Mouse (Mus musculus) spleen, postnatal 14 days (tissue): ENCODE measurements around the gene Kctd15.

ENCODE experiments used
- DNase-seq, 2 experiments: peaks; one replicate each; pipeline ENCODE4 v3.0.0; 2021 to 2022; ENCODE audit warnings: low spot score in 2 of 2

The Kctd15 gene

GRCm38 (mm10) chr7:34629702-34630210, 26.8 kb downstream of the Kctd15 start:
- no peak for DNase-seq

DNA sequence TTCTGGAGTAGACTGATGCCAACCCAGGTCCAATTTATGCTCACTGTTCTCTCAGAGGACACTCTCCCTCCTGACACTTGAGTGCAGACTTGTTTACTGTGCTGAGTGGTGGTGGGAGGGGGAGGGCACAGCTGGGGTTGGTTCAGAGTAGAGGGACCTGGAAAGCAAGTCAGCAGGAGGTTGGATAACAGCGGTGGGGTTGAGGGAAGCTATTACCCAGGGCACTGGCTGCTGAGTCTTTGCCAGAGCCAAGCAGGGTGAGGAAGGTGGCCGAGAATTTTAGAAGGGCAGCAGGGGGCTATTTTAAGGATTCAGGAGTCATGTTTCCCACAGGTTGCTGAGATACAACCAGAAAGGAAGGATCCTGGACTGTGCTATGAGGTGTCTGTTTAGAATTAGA, 36.1 kb downstream of the Kctd15 start:
- no peak for DNase-seq

GRCm38 (mm10) chr7:34618141-34618890, 38.2 kb downstream of the Kctd15 start:
- DNase-seq, result no peak

DNA sequence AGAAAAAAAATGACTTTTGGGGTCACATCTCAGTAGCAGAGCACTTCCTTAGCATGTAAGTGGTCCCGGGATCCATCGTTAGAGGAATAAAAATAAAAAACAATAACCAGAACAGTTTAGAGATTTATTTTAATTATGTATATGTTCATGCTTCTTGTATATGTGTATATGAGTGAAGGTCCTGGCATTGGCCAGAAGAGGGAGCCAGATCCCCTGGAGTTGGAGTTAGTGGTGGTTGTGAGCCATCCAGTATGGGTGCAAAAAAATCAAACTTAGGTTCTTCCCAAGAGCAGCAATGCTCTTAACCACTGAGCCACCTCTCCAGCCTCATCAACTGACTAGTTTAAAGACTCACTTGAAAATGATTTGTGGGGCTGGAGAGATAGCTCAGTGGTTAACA, 40.3 kb downstream of the Kctd15 start:
- no peak for DNase-seq

DNA sequence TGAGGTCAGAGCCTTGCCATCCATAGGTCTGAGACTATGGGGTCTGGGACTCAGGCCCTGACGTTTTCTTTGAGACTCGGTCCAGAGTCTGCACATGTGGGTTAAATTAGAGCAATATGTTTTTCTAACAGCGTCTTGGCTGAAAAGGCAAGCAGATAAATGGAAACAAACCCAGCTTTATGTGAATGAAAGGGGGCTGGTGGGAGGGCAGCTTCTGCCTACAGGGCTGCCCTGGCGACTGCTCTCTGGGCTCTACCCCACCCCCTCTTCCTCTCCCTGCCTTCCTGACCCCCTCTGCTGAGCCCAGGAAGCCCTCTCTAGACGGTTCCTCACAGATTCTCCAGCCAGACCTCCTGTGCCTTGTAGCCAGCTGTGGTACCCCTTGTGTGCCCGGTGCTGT, 46.1 kb downstream of the Kctd15 start:
- DNase-seq, result no peak

- no peak for DNase-seq
These were observed 49.1 kb downstream of the Kctd15 start for GRCm38 (mm10) chr7:34607334-34607970.

GRCm38 (mm10) chr7:34606729-34607128, 49.8 kb downstream of the Kctd15 start:
- DNase-seq, result no peak

DNA sequence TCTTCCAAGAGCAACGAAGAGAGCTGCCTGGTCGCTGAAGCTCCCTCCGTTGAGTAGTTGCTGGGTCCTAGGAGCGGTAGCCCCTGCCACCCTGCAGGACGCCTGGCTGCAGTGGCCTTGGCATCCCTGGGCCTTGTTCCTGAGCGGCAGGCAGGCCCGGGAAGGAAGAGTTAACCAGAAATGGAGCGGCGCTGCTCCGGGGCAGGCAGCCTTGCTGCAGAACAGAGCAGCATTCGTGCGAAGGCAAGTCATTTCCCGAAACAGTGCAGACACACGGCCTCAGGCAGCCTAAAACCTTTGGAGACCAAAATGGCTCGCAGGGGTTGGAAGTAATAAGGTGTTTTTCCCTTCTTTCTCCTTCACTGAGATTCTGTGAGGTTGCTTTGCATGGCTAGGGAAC, 50.5 kb downstream of the Kctd15 start:
- DNase-seq, result no peak

- no peak for DNase-seq
These were observed 58.0 kb downstream of the Kctd15 start for GRCm38 (mm10) chr7:34598576-34598975.

- no peak for DNase-seq
These were observed 58.5 kb downstream of the Kctd15 start for GRCm38 (mm10) chr7:34597986-34598385.

- no peak for DNase-seq
These were observed 59.8 kb downstream of the Kctd15 start for GRCm38 (mm10) chr7:34596531-34597235.

- DNase-seq, result no peak
These were observed 61.3 kb downstream of the Kctd15 start for GRCm38 (mm10) chr7:34595307-34595565.

DNA sequence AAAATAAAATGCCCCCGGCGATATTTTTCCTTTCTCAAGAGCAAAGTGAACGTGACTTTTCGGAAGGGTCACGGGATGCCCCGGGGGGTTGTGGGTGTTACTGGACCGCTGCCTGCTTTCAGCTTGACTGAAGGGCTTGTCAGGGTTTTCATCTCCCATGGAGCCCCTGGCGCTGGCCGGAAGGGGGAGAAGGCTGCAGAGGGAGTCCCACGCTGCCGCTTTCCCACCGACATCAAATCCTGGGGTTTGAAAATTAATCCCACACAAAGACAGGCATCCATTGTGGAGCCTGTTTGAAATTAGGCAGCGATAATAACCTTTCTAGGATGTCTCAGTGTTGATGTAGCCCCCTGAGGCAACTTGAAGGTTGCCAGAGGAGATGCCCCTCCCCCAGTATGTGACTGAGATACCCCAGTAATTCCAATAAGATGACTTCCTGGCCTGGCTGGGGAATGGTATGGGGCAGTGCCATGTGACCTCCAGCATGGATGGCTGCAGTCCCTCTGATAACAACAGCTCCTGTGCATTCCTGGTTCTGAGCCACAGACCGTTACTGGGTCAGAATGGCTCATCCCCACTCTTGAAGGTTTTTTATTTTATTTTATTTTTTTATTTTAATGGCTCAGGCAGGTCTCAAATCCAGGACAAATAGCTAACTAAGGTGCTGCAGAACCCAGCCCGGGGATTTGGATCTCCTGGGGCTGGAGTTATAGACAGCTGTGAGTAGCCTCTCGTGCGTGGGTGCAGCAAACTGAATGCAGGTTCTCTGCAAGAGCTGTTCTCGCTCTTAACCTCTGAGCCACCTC, 61.8 kb downstream of the Kctd15 start:
- DNase-seq, result no peak

DNA sequence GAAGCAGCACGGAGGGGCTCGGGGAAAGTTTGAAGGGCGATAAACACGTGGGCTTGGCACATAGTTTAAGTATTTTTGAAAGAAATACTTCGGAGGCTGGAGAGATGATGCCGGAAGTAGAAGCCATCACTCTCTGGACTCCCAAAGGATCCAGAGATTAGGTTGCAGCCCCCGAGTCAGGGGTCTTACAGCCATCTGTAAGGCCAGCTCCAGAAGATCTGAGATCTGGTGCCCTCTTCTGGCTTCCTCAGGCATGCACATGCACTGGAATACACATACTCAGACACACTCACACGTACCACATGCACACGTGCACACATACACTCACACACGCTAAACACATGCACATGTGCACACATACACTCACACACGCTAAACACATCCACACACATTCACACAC, 65.8 kb downstream of the Kctd15 start:
- no peak for DNase-seq
